Mouse (Mus musculus) cerebellum, postnatal 10 days (tissue): ENCODE measurements around the gene 1520401A03Rik.

Experiments
- DNase-seq, 2 experiments: peaks; one replicate each; pipeline ENCODE4 v3.0.0; 2021; ENCODE audit warnings: mixed read lengths in 2 of 2

1520401A03Rik gene

GRCm38 (mm10) chr17:23742210-23742793, 19.7 kb upstream of the 1520401A03Rik start:
- DNase-seq: peak; percentile 50 to 54

GRCm38 (mm10) chr17:23741359-23742209, 19.0 kb upstream of the 1520401A03Rik start:
- DNase-seq: no peak

GRCm38 (mm10) chr17:23740598-23741021, 18.0 kb upstream of the 1520401A03Rik start, which contains the start of gene Paqr4:
Gene Paqr4, minus strand, starts transcription at chr17:23740867.
- peak; percentile 48 to 58 for DNase-seq

- peak; percentile 93 to 95 for DNase-seq
Measured at GRCm38 (mm10) chr17:23740136-23740584, 17.6 kb upstream of the 1520401A03Rik start.

GRCm38 (mm10) chr17:23739202-23740135, 16.9 kb upstream of the 1520401A03Rik start:
- peak; percentile 58 to 63 for DNase-seq

- no peak for DNase-seq
Measured at GRCm38 (mm10) chr17:23738836-23739201, 16.2 kb upstream of the 1520401A03Rik start.

GRCm38 (mm10) chr17:23737493-23738445, 15.2 kb upstream of the 1520401A03Rik start:
- DNase-seq: peak in 1 of 2 experiments; percentile 53

- peak in 1 of 2 experiments; percentile 33 for DNase-seq
Measured at GRCm38 (mm10) chr17:23734341-23734740, 11.8 kb upstream of the 1520401A03Rik start.

GRCm38 (mm10) chr17:23730441-23730840, 7.9 kb upstream of the 1520401A03Rik start:
- DNase-seq: no peak

GRCm38 (mm10) chr17:23726758-23727142, 4.2 kb upstream of the 1520401A03Rik start:
- peak; percentile 88 to 92 for DNase-seq

- DNase-seq: peak; percentile 98
Measured at GRCm38 (mm10) chr17:23725999-23726757, 3.6 kb upstream of the 1520401A03Rik start, which contains the start of gene Pkmyt1. Gene Pkmyt1, plus strand, starts transcription at chr17:23726336.

- DNase-seq: peak in 1 of 2 experiments; percentile 30
Measured at GRCm38 (mm10) chr17:23725477-23725876, 2.9 kb upstream of the 1520401A03Rik start.

- DNase-seq: no peak
Measured at GRCm38 (mm10) chr17:23721886-23722285, 697 bp downstream of the 1520401A03Rik start.

GRCm38 (mm10) chr17:23719455-23719854, 3.1 kb downstream of the 1520401A03Rik start:
- no peak for DNase-seq

GRCm38 (mm10) chr17:23717003-23717402, 5.6 kb downstream of the 1520401A03Rik start:
- DNase-seq: no peak

GRCm38 (mm10) chr17:23706212-23706611, 16.4 kb downstream of the 1520401A03Rik start:
- peak; percentile 90 to 92 for DNase-seq

- DNase-seq: no peak
Measured at GRCm38 (mm10) chr17:23705525-23706104, 17.0 kb downstream of the 1520401A03Rik start.

- DNase-seq: peak; percentile 52 to 55
Measured at GRCm38 (mm10) chr17:23704741-23705140, 17.8 kb downstream of the 1520401A03Rik start.

- DNase-seq: no peak
Measured at GRCm38 (mm10) chr17:23703301-23703700, 19.3 kb downstream of the 1520401A03Rik start.

GRCm38 (mm10) chr17:23700079-23700478, 22.5 kb downstream of the 1520401A03Rik start:
- peak; percentile 96 to 97 for DNase-seq
